Mouse (Mus musculus) liver, adult 2 months (tissue): ENCODE results near the gene Kcnq1. TPM values are rescaled to one million over a fixed set of nuclear protein-coding genes. Genes with fewer than 3 reads are reported as not detected.

Experiments
- DNase-seq: peaks from one replicate; pipeline ENCODE4 v3.0.0-alpha.2; 2011; ENCODE audit warnings: low read depth, low spot score; ENCODE audit errors: extremely low read depth
- H3K27ac ChIP-seq: fragments of 200-500 bp; replicated peaks from 2 replicates; pipeline ENCODE4 v1.5.1; 2012; ENCODE audit warnings: low read depth, mild to moderate bottlenecking, control low read depth, inconsistent platforms, low read length; ENCODE audit not compliant: insufficient read depth
- H3K27me3 ChIP-seq: fragments of 200-500 bp; 2 replicates; pipeline ENCODE4 v1.6.1; 2012; ENCODE audit warnings: mild to moderate bottlenecking, moderate library complexity, low read length, inconsistent platforms; ENCODE audit not compliant: control insufficient read depth, insufficient read depth
- H3K36me3 ChIP-seq: fragments of 200-500 bp; 2 replicates; pipeline ENCODE4 v1.6.1; 2012; ENCODE audit warnings: low read length, inconsistent platforms; ENCODE audit not compliant: control insufficient read depth, insufficient read depth
- H3K4me1 ChIP-seq: fragments of 200-500 bp; 2 replicates; pipeline ENCODE4 v1.6.1; 2011; ENCODE audit warnings: low read length; ENCODE audit not compliant: control insufficient read depth, insufficient read depth
- H3K4me3 ChIP-seq: fragments of 200-500 bp; 2 replicates; pipeline ENCODE4 v1.5.1; 2011; ENCODE audit warnings: low read depth, mild to moderate bottlenecking, control low read depth, low read length, moderate library complexity; ENCODE audit not compliant: insufficient read depth
- H3K79me2 ChIP-seq: fragments of 200-500 bp; 2 replicates; pipeline ENCODE4 v1.6.1; 2012; ENCODE audit warnings: inconsistent platforms, mild to moderate bottlenecking, low read length, moderate library complexity; ENCODE audit not compliant: control insufficient read depth, insufficient read depth
- H3K9ac ChIP-seq: fragments of 200-500 bp; 2 replicates; pipeline ENCODE4 v1.6.1; 2012; ENCODE audit warnings: low read depth, mild to moderate bottlenecking, control low read depth, inconsistent platforms, low read length
- CTCF ChIP-seq: fragments of 200-500 bp; IDR thresholded peaks from 2 replicates; pipeline ENCODE4 v1.5.1; 2011; ENCODE audit warnings: low read depth, low read length, control low read depth
- POLR2A ChIP-seq: fragments of 200-500 bp; IDR thresholded peaks from 2 replicates; pipeline ENCODE4 v1.6.1; 2011; ENCODE audit warnings: low read length, control low read depth; ENCODE audit not compliant: insufficient read depth; ENCODE audit errors: extremely low read depth
- WGBS: fragments of 180-500 bp; shearing (Covaris S2); methylation state at CpG from one replicate; pipeline ENCODE4 v1.1.7; 2018; 5-methylcytosine and 5-hydroxymethylcytosine counted together
- polyA plus RNA-seq: library from polyadenylated mRNA; depleted of rRNA; stranded (reverse); fragments of >200 nt; gene quantifications from 2 replicates; pipeline ENCODE4 v1.2.3, GENCODE M21; 2012
- total RNA-seq: library from RNA; depleted of rRNA; stranded (reverse); fragments of >200 nt; gene quantifications from 2 replicates; pipeline ENCODE4 v1.2.3, GENCODE M21; 2014

The Kcnq1 gene
- total and polyA plus RNA-seq, 2 experiments = 1.3 to 2.5 TPM

DNA sequence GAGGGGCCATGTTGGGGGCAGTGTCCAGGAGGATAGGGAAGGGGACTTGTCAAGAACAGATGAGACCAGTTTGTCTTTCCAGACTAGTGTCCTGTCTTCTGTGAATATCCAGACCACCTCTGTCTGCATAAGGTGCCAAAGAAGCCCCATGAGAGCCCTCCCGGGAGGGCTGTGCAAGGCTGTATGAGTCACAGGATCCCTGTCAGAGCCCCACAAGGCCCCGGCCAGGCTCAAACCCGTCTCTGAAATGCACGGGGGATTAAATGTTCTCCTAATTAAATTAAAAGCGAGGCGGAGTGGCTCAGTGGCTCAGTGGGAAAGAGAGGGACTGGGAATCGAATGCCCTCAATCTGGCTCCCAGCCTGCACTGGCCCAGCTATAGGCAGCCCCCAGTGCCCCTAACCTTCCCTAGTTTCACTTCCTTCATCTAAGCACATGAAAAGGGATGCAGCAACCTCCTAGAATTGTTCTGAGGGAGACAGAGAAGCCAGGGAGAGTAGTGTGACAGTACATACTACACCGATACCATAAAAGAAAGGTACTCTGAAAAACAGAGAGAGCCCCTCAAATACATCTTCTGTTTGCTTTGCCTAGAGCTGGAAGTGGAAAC, 159.8 kb downstream of the Kcnq1 start:
- H3K27me3 ChIP-seq = no peaks in the 10 kb centered on the region
- WGBS = 84% methylated on average over 8 of the region's 8 CpGs
- TF ChIP-seq POLR2A = no peak
- TF ChIP-seq CTCF = no peak

DNA sequence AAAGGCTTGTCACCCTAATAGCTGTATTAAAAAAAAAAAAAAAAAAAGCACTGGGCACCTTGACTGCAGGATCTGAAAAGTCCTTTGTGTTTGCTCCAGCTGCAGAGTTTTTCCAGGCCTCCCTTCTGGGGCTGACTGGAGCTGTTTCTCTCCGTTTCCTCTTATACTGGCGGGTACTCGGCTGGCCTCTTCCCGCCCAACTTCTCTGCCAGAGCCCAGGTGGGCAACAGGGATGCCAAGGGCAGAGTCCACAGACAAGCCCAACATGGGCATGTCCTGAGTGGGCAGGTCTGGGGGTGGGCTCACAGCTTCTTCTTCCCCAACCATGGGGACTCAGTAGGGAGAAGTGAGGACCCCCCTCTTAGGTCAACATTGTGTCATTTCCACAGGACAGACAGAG, 167.6 kb downstream of the Kcnq1 start:
- no peak overlapping the region for H3K27ac ChIP-seq
- TF ChIP-seq POLR2A = no peak
- no peak for TF ChIP-seq CTCF
- H3K27me3 ChIP-seq = no peaks in the 10 kb centered on the region
- no peak for DNase-seq
- no peak overlapping the region for H3K4me3 ChIP-seq
- WGBS = 49% methylated on average over 4 of the region's 4 CpGs
- peaks cover 15% of the 10 kb centered on the region; the same call in 1 of the 2 replicates for H3K79me2 ChIP-seq
- no peak overlapping the region for H3K9ac ChIP-seq
- no peaks in the 10 kb centered on the region; the same call in 1 of the 2 replicates for H3K4me1 ChIP-seq
- no peaks in the 10 kb centered on the region for H3K36me3 ChIP-seq

More for the DNA sequence above, 159.8 kb downstream of the Kcnq1 start:
- H3K4me1 ChIP-seq = no peaks in the 10 kb centered on the region
- H3K36me3 ChIP-seq = no peaks in the 10 kb centered on the region
- H3K4me3 ChIP-seq = no peak overlapping the region
- DNase-seq = no peak
- no peak overlapping the region for H3K9ac ChIP-seq
- H3K27ac ChIP-seq = no peak overlapping the region
- H3K79me2 ChIP-seq = peaks cover 9% of the 10 kb centered on the region; the same call in 1 of the 2 replicates

DNA sequence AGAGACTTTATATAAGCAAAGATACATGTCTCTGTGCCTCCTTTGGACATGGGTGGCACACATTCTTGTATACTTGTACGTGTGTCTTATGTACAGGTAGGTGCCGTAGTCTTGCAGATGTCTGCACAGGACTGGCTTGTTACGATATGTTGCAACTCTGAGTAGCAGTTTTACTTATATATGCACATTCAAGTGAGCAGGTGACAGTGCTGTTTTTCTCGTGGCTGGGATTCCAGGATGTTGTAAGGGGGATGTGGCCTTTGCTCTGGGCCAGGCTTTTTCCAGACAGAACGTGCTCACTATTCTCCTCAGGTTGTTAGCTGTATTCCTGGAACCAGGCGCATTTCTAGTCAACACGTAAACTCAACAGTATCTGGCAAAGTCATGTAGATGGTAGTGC, 168.9 kb downstream of the Kcnq1 start:
- Histone ChIP-seq H3K4me1 (no peaks in the 10 kb centered on the region; the same call in none of the 2 replicates), H3K9ac (no peak overlapping the region), H3K27me3 (no peaks in the 10 kb centered on the region), H3K27ac (no peak overlapping the region), H3K36me3 (no peaks in the 10 kb centered on the region), H3K4me3 (no peak overlapping the region), H3K79me2 (peaks cover 15% of the 10 kb centered on the region; the same call in 1 of the 2 replicates)
- TF ChIP-seq POLR2A (no peak), CTCF (no peak)
- DNase-seq = peak; percentile 28
- 51% methylated on average over 7 of the region's 7 CpGs for WGBS

DNA sequence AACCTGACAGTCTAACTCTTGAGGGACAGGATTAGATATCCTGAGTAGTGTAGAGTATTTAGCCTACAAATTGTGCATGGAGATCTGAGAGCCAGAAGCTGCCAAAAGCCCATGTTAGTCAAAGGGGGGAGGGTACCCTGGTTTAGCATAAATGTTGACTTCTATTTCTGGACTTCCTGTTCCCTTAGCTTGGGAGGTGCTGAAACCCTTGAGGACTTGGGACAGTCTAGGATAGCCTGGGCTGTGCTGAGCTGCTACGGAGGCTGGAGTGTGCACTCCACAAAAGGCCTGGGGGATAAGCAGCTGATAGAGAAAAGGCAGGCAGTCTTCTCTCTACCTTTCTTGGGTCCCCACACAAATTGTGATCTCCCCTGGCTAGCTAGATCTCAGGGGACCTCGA, 177.5 kb downstream of the Kcnq1 start:
- peaks cover 24% of the 10 kb centered on the region for H3K4me1 ChIP-seq
- H3K36me3 ChIP-seq = no peaks in the 10 kb centered on the region
- no peak overlapping the region for H3K4me3 ChIP-seq
- H3K27ac ChIP-seq = no peak overlapping the region
- 71% methylated on average over 2 of the region's 2 CpGs for WGBS
- no peak overlapping the region for H3K9ac ChIP-seq
- TF ChIP-seq CTCF (no peak), POLR2A (no peak)
- DNase-seq = no peak
- no peaks in the 10 kb centered on the region for H3K27me3 ChIP-seq
- peaks cover 29% of the 10 kb centered on the region for H3K79me2 ChIP-seq

DNA sequence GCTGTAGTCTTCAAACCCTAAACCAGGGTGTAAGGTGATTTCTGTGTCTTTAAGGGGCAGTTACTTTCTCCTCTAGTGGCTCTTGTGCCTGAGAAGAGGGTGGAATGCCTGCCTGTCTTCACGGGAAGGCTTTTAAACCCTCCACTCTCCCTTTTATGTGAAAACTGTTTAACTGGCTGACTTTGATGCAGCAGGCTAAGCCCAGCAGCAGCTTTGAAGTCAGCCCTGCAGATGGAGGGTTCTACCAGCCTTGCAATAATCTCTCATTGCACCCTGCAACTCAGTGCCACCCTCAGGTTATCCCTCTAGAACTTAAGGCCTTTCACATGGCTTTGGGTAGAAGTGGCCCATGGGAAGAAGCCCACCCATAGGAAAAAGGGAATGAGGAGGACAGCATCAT, 178.7 kb downstream of the Kcnq1 start:
- no peaks in the 10 kb centered on the region for H3K36me3 ChIP-seq
- no peak overlapping the region for H3K4me3 ChIP-seq
- H3K9ac ChIP-seq = no peak overlapping the region
- 76% methylated on average over 1 of the region's 1 CpGs for WGBS
- H3K4me1 ChIP-seq = peaks cover 30% of the 10 kb centered on the region
- TF ChIP-seq POLR2A (no peak), CTCF (no peak)
- H3K79me2 ChIP-seq = peaks cover 31% of the 10 kb centered on the region
- H3K27me3 ChIP-seq = no peaks in the 10 kb centered on the region
- no peak for DNase-seq
- H3K27ac ChIP-seq = no peak overlapping the region

DNA sequence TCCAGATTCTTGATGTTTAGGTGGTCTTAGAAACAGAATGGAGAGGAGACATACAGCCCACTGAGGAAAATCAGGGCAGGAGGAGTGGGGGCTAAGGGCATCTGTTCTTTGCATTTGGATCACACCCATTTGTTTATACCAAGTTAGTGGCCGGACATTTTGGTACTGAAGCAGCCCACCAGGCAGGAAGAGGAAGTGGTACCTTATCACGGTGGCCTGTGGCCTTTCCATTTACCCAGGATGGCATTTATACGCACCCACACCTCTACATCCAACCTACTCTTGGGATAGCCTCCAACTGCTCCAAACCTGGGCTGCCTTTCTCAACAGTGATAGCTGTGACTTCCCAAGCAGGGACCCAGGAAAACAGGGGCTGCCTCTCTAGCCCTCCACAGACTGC, 179.3 kb downstream of the Kcnq1 start:
- Histone ChIP-seq H3K4me1 (peaks cover 30% of the 10 kb centered on the region), H3K4me3 (no peak overlapping the region), H3K36me3 (no peaks in the 10 kb centered on the region), H3K79me2 (peaks cover 35% of the 10 kb centered on the region), H3K27ac (no peak overlapping the region), H3K9ac (no peak overlapping the region), H3K27me3 (no peaks in the 10 kb centered on the region)
- 63% methylated on average over 3 of the region's 3 CpGs for WGBS
- no peak for DNase-seq
- TF ChIP-seq POLR2A = no peak
- TF ChIP-seq CTCF = no peak
